Mouse (Mus musculus): Measurements from ENCODE around the gene Dab1. TPM values are rescaled to one million over a fixed set of nuclear protein-coding genes. Genes with fewer than 3 reads are reported as not detected.

The Dab1 gene
- total and polyA plus RNA-seq, 3 experiments = not detected

- Histone ChIP-seq H3K4me1 (ENCODE audit: control insufficient read depth in 1 of 2, insufficient read depth in 2 of 2, low read length in 2 of 2) (no peaks in the 10 kb centered on the region), H3K9me3 (replicated peaks; ENCODE audit: insufficient read depth, low read length) (no peaks in the 10 kb centered on the region), H3K9ac (ENCODE audit: control insufficient read depth, low read depth, low read length, poor library complexity, severe bottlenecking) (no peak overlapping the region), H3K4me3 (ENCODE audit: control insufficient read depth in 1 of 2, insufficient read depth in 1 of 2, low read depth in 2 of 2, low read length in 2 of 2) (no peak overlapping the region), H3K36me3 (ENCODE audit: control insufficient read depth in 1 of 2, insufficient read depth in 2 of 2, low read length in 2 of 2) (no peaks in the 10 kb centered on the region), H3K27me3 (ENCODE audit: control insufficient read depth in 1 of 2, insufficient read depth in 2 of 2, low read length in 2 of 2) (no peaks in the 10 kb centered on the region), H3K79me2 (ENCODE audit: control insufficient read depth, insufficient read depth, low read length, poor library complexity) (no peaks in the 10 kb centered on the region), H3K27ac (ENCODE audit: control insufficient read depth, low read depth, low read length) (no peak overlapping the region)
- DNase-seq (ENCODE audit: low read depth, low spot score) = no peak
- no peak for TF ChIP-seq BHLHE40 (IDR thresholded peaks at IDR 0.05; ENCODE audit: borderline replicate concordance, low read depth, low read length)
- TF ChIP-seq MAX (IDR thresholded peaks at IDR 0.05; ENCODE audit: low read length) = no peak
- no peak for TF ChIP-seq SIN3A (IDR thresholded peaks at IDR 0.05; ENCODE audit: low read length)
- no peak for TF ChIP-seq HCFC1 (IDR thresholded peaks at IDR 0.05; ENCODE audit: low read depth, low read length)
- no peak for TF ChIP-seq ELF1 (IDR thresholded peaks at IDR 0.05; ENCODE audit: low read depth, low read length)
- TF ChIP-seq CHD2 (IDR thresholded peaks at IDR 0.05; ENCODE audit: low read length) = no peak
- no peak for TF ChIP-seq ZNF384 (IDR thresholded peaks at IDR 0.05; ENCODE audit: low read depth, low read length)
- no peak for TF ChIP-seq USF2 (IDR thresholded peaks at IDR 0.05; ENCODE audit: borderline replicate concordance in 1 of 2, insufficient read depth in 1 of 2, low read depth in 1 of 2, low read length in 2 of 2)
- TF ChIP-seq GABPA (IDR thresholded peaks at IDR 0.05; ENCODE audit: low read depth, low read length) = no peak
- no peak for TF ChIP-seq MEF2A (IDR thresholded peaks at IDR 0.05; ENCODE audit: extremely low read depth, insufficient replicate concordance, low read depth, low read length, poor library complexity, severe bottlenecking)
- no peak for TF ChIP-seq CHD1 (IDR thresholded peaks at IDR 0.05; ENCODE audit: low read depth, low read length)
- TF ChIP-seq NRF1 (IDR thresholded peaks at IDR 0.05; ENCODE audit: insufficient read depth, low read depth, low read length, poor library complexity, severe bottlenecking) = no peak
- TF ChIP-seq USF1 (IDR thresholded peaks at IDR 0.05; ENCODE audit: low read depth, low read length) = no peak
- no peak for TF ChIP-seq POLR2A (IDR thresholded peaks at IDR 0.05; ENCODE audit: control insufficient read depth in 1 of 2, insufficient read depth in 1 of 2, low read depth in 1 of 2, low read length in 2 of 2, poor library complexity in 1 of 2)
- no peak for TF ChIP-seq POLR2AphosphoS2 (IDR thresholded peaks at IDR 0.05; ENCODE audit: low read length)
- TF ChIP-seq ZMIZ1 (IDR thresholded peaks at IDR 0.05; ENCODE audit: low read depth, low read length) = no peak
- TF ChIP-seq RAD21 (IDR thresholded peaks at IDR 0.05; ENCODE audit: low read depth, low read length) = no peak
- no peak for TF ChIP-seq E2F4 (IDR thresholded peaks at IDR 0.05; ENCODE audit: borderline replicate concordance, low read depth, low read length)
These were observed 824.6 kb downstream of the Dab1 start for GRCm38 (mm10) chr4:104443775-104444174.

DNA sequence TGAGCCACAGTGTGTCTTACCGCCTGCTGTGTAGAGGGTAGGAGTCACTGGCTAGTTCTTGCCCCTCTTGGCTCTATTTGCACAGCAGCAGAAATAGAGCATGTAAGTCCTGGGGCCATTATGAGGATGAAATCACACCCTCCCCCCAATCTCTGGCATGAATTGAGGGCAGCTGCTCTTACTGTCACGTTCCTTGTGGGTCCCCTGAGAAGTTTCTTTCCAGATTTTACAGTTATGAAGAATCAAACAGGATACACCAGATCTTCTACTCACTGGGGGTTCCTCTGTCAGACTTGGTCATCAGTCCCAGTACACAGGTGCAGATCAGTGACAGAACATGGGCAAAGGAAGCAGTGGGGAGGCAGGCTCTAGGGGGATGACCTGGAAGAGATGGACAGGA, 825.8 kb downstream of the Dab1 start:
- Histone ChIP-seq H3K27ac (ENCODE audit: control insufficient read depth, low read depth, low read length) (no peak overlapping the region), H3K27me3 (ENCODE audit: control insufficient read depth in 1 of 2, insufficient read depth in 2 of 2, low read length in 2 of 2) (no peaks in the 10 kb centered on the region), H3K4me3 (ENCODE audit: control insufficient read depth in 1 of 2, insufficient read depth in 1 of 2, low read depth in 2 of 2, low read length in 2 of 2) (no peak overlapping the region), H3K36me3 (ENCODE audit: control insufficient read depth in 1 of 2, insufficient read depth in 2 of 2, low read length in 2 of 2) (no peaks in the 10 kb centered on the region), H3K4me1 (ENCODE audit: control insufficient read depth in 1 of 2, insufficient read depth in 2 of 2, low read length in 2 of 2) (no peaks in the 10 kb centered on the region), H3K9ac (ENCODE audit: control insufficient read depth, low read depth, low read length, poor library complexity, severe bottlenecking) (no peak overlapping the region), H3K9me3 (replicated peaks; ENCODE audit: insufficient read depth, low read length) (no peaks in the 10 kb centered on the region), H3K79me2 (ENCODE audit: control insufficient read depth, insufficient read depth, low read length, poor library complexity) (no peaks in the 10 kb centered on the region)
- TF ChIP-seq SIN3A (IDR thresholded peaks at IDR 0.05; ENCODE audit: low read length) (no peak), TAL1 (IDR thresholded peaks at IDR 0.05; ENCODE audit: low read length) (no peak), MAX (IDR thresholded peaks at IDR 0.05; ENCODE audit: low read length) (no peak)
- DNase-seq (ENCODE audit: low read depth, low spot score) = no peak

Data from MEL (cell line).